Mouse (Mus musculus): ENCODE results near the gene Phf20. TPM values are rescaled to one million over a fixed set of nuclear protein-coding genes. Genes with fewer than 3 reads are reported as not detected.

The Phf20 gene
- polyA plus RNA-seq, 1 experiment from 2014 or later: 46.5 TPM

DNA sequence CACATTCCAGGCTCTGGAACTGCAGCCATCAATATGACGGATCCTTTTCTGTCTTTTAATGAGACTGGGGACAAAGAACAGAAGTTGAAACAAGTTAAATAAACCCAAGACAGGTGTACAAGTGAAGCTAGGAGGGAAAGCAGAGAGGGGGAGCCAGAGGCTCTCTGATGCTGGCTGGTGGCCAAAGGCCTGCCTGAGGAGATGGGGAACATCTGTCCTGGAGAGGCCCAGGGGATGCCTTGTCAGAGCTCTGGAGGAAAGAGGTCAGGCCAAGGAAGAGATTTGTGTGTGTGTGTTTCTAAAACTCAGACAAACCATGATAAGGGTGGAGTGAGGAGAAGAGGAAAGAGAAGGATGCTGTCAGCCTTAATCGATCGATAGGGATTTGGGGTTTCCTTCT, 101.4 kb downstream of the Phf20 start:
- Histone ChIP-seq H3K9me3 (replicated peaks; ENCODE audit: control insufficient read depth, low read length) (no peaks in the 10 kb centered on the region), H3K27me3 (ENCODE audit: control insufficient read depth, insufficient read depth, low read length) (no peaks in the 10 kb centered on the region), H3K4me1 (ENCODE audit: control insufficient read depth, insufficient read depth, low read length) (0 out of 2 replicates have a peak, but pooled peaks cover 3% of the 10 kb centered on the region), H3K27ac (ENCODE audit: low read length) (no peak overlapping the region), H3K4me2 (ENCODE audit: low read depth, low read length) (no peak overlapping the region), H3K36me3 (ENCODE audit: control insufficient read depth, insufficient read depth) (peaks cover 28% of the 10 kb centered on the region), H3K9ac (ENCODE audit: low read length) (no peak overlapping the region), H3K4me3 (ENCODE audit: low read length) (no peak overlapping the region)
- 65% methylated on average over 3 of the region's 3 CpGs for WGBS
- peak; percentile 60 for ATAC-seq (replicated peaks; ENCODE audit: extremely low read depth, insufficient read depth, low FRiP score)

DNA sequence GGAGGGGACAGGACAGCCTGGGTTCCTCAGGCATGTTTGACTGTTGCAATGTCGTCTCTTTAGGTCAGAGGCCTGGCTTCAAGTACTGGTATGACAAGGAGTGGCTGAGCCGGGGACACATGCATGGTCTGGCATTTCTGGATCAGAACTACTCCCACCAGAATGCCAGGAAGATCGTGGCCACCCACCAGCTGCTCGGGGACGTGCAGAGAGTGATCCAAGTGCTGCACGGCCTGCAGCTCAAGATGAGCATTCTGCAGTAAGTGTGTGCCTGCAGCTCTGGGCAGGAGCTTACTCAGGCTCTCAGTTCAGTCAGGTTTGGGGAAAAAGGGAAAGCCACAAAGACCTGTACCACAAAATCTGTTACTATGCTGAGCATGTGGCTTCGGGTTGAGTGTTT, 102.2 kb downstream of the Phf20 start:
- Histone ChIP-seq H3K27ac (ENCODE audit: low read length) (no peak overlapping the region), H3K9me3 (replicated peaks; ENCODE audit: control insufficient read depth, low read length) (no peaks in the 10 kb centered on the region), H3K36me3 (ENCODE audit: control insufficient read depth, insufficient read depth) (peaks cover 27% of the 10 kb centered on the region), H3K9ac (ENCODE audit: low read length) (no peak overlapping the region), H3K4me1 (ENCODE audit: control insufficient read depth, insufficient read depth, low read length) (0 out of 2 replicates have a peak, but pooled peaks cover 3% of the 10 kb centered on the region), H3K4me3 (ENCODE audit: low read length) (no peak overlapping the region), H3K27me3 (ENCODE audit: control insufficient read depth, insufficient read depth, low read length) (no peaks in the 10 kb centered on the region), H3K4me2 (ENCODE audit: low read depth, low read length) (no peak overlapping the region)
- WGBS: 70% methylated on average over 7 of the region's 7 CpGs
- ATAC-seq (replicated peaks; ENCODE audit: extremely low read depth, insufficient read depth, low FRiP score): no peak

DNA sequence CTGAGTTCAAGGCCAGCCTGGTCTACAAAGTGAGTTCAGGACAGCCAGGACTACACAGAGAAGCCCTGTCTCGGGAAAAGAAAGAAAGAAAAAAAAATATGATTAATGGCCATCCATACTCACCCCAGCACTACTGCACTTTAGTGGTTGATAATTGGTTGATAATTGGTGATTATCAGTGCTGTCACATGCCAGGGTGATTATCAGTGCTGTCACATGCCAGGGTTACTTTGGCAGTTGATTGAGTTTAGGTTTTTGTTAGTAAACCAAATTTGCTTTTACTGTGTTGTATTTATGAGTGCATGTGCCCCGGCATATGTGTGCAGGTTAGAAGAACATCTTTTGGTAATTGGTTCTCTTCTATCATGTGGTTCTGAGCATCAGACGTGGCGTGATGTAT, 105.8 kb downstream of the Phf20 start:
- Histone ChIP-seq H3K4me3 (ENCODE audit: low read length) (no peak overlapping the region), H3K4me1 (ENCODE audit: control insufficient read depth, insufficient read depth, low read length) (0 out of 2 replicates have a peak, but pooled peaks cover 3% of the 10 kb centered on the region), H3K9ac (ENCODE audit: low read length) (no peak overlapping the region), H3K4me2 (ENCODE audit: low read depth, low read length) (no peak overlapping the region), H3K27me3 (ENCODE audit: control insufficient read depth, insufficient read depth, low read length) (no peaks in the 10 kb centered on the region), H3K36me3 (ENCODE audit: control insufficient read depth, insufficient read depth) (peaks cover 20% of the 10 kb centered on the region), H3K9me3 (replicated peaks; ENCODE audit: control insufficient read depth, low read length) (no peaks in the 10 kb centered on the region), H3K27ac (ENCODE audit: low read length) (no peak overlapping the region)
- no peak for ATAC-seq (replicated peaks; ENCODE audit: extremely low read depth, insufficient read depth, low FRiP score)
- WGBS: 85% methylated on average over 4 of the region's 4 CpGs

GRCm38 (mm10) chr2:156304351-156304750, 108.1 kb downstream of the Phf20 start:
- Histone ChIP-seq H3K4me2 (ENCODE audit: low read depth, low read length) (no peak overlapping the region), H3K4me1 (ENCODE audit: control insufficient read depth, insufficient read depth, low read length) (no peaks in the 10 kb centered on the region), H3K9me3 (replicated peaks; ENCODE audit: control insufficient read depth, low read length) (no peaks in the 10 kb centered on the region), H3K9ac (ENCODE audit: low read length) (no peak overlapping the region), H3K27ac (ENCODE audit: low read length) (no peak overlapping the region), H3K4me3 (ENCODE audit: low read length) (no peak overlapping the region), H3K36me3 (ENCODE audit: control insufficient read depth, insufficient read depth) (peaks cover 16% of the 10 kb centered on the region), H3K27me3 (ENCODE audit: control insufficient read depth, insufficient read depth, low read length) (no peaks in the 10 kb centered on the region)
- WGBS: 89% methylated on average over 4 of the region's 4 CpGs
- ATAC-seq (replicated peaks; ENCODE audit: extremely low read depth, insufficient read depth, low FRiP score): no peak

GRCm38 (mm10) chr2:156305818-156306217, 109.6 kb downstream of the Phf20 start:
- WGBS: 53% methylated on average over 2 of the region's 2 CpGs
- H3K27ac ChIP-seq (ENCODE audit: low read length): no peak overlapping the region
- no peak overlapping the region for H3K4me2 ChIP-seq (ENCODE audit: low read depth, low read length)
- H3K9ac ChIP-seq (ENCODE audit: low read length): no peak overlapping the region
- no peak overlapping the region for H3K4me3 ChIP-seq (ENCODE audit: low read length)
- ATAC-seq (replicated peaks; ENCODE audit: extremely low read depth, insufficient read depth, low FRiP score): no peak
- no peaks in the 10 kb centered on the region for H3K9me3 ChIP-seq (replicated peaks; ENCODE audit: control insufficient read depth, low read length)
- no peaks in the 10 kb centered on the region for H3K27me3 ChIP-seq (ENCODE audit: control insufficient read depth, insufficient read depth, low read length)
- peaks cover 16% of the 10 kb centered on the region for H3K36me3 ChIP-seq (ENCODE audit: control insufficient read depth, insufficient read depth)
- H3K4me1 ChIP-seq (ENCODE audit: control insufficient read depth, insufficient read depth, low read length): no peaks in the 10 kb centered on the region

- no peak for ATAC-seq (replicated peaks; ENCODE audit: extremely low read depth, insufficient read depth, low FRiP score)
- Histone ChIP-seq H3K36me3 (ENCODE audit: control insufficient read depth, insufficient read depth) (peaks cover 12% of the 10 kb centered on the region; the same call in 1 of the 2 replicates), H3K4me2 (ENCODE audit: low read depth, low read length) (no peak overlapping the region), H3K27me3 (ENCODE audit: control insufficient read depth, insufficient read depth, low read length) (no peaks in the 10 kb centered on the region), H3K4me1 (ENCODE audit: control insufficient read depth, insufficient read depth, low read length) (peaks cover 5% of the 10 kb centered on the region), H3K9ac (ENCODE audit: low read length) (no peak overlapping the region), H3K27ac (ENCODE audit: low read length) (no peak overlapping the region), H3K9me3 (replicated peaks; ENCODE audit: control insufficient read depth, low read length) (no peaks in the 10 kb centered on the region), H3K4me3 (ENCODE audit: low read length) (no peak overlapping the region)
- 55% methylated on average over 5 of the region's 5 CpGs for WGBS
These were observed 111.0 kb downstream of the Phf20 start for GRCm38 (mm10) chr2:156307261-156307660.

DNA sequence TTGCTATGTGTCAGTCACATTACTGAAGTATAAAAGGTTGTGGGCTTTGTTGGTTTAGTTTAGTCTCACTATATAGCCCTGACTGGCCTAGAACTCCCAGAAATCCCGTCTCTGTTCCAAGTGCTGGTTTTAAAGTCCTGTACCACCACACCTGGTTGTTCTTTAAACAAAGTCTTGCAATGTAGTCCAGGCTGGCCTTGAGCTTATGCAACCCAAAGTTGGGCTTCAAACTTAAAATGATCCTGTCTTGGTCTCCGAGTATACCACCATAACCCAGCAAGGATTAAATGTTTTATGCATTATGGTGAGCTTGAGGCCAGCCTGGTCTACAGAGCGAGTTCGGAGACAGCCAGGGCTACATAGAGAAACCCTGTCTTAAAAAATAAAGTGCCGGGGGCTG, 113.7 kb downstream of the Phf20 start:
- no peaks in the 10 kb centered on the region for H3K27me3 ChIP-seq (ENCODE audit: control insufficient read depth, insufficient read depth, low read length)
- no peak overlapping the region for H3K9ac ChIP-seq (ENCODE audit: low read length)
- ATAC-seq (replicated peaks; ENCODE audit: extremely low read depth, insufficient read depth, low FRiP score): no peak
- no peak overlapping the region for H3K27ac ChIP-seq (ENCODE audit: low read length)
- H3K4me2 ChIP-seq (ENCODE audit: low read depth, low read length): no peak overlapping the region
- WGBS: 93% methylated on average over 5 of the region's 5 CpGs
- H3K4me3 ChIP-seq (ENCODE audit: low read length): no peak overlapping the region
- peaks cover 9% of the 10 kb centered on the region for H3K4me1 ChIP-seq (ENCODE audit: control insufficient read depth, insufficient read depth, low read length)
- H3K36me3 ChIP-seq (ENCODE audit: control insufficient read depth, insufficient read depth): peaks cover 8% of the 10 kb centered on the region; the same call in 1 of the 2 replicates
- H3K9me3 ChIP-seq (replicated peaks; ENCODE audit: control insufficient read depth, low read length): 0 out of 2 replicates have a peak, but pooled peaks cover 3% of the 10 kb centered on the region

GRCm38 (mm10) chr2:156310455-156310854, 114.2 kb downstream of the Phf20 start:
- H3K4me3 ChIP-seq (ENCODE audit: low read length): no peak overlapping the region
- WGBS: 88% methylated on average over 5 of the region's 5 CpGs
- peaks cover 9% of the 10 kb centered on the region for H3K4me1 ChIP-seq (ENCODE audit: control insufficient read depth, insufficient read depth, low read length)
- no peak overlapping the region for H3K27ac ChIP-seq (ENCODE audit: low read length)
- ATAC-seq (replicated peaks; ENCODE audit: extremely low read depth, insufficient read depth, low FRiP score): no peak
- H3K4me2 ChIP-seq (ENCODE audit: low read depth, low read length): no peak overlapping the region
- H3K36me3 ChIP-seq (ENCODE audit: control insufficient read depth, insufficient read depth): peaks cover 8% of the 10 kb centered on the region; the same call in 1 of the 2 replicates
- H3K9me3 ChIP-seq (replicated peaks; ENCODE audit: control insufficient read depth, low read length): 0 out of 2 replicates have a peak, but pooled peaks cover 3% of the 10 kb centered on the region
- no peaks in the 10 kb centered on the region for H3K27me3 ChIP-seq (ENCODE audit: control insufficient read depth, insufficient read depth, low read length)
- no peak overlapping the region for H3K9ac ChIP-seq (ENCODE audit: low read length)

DNA sequence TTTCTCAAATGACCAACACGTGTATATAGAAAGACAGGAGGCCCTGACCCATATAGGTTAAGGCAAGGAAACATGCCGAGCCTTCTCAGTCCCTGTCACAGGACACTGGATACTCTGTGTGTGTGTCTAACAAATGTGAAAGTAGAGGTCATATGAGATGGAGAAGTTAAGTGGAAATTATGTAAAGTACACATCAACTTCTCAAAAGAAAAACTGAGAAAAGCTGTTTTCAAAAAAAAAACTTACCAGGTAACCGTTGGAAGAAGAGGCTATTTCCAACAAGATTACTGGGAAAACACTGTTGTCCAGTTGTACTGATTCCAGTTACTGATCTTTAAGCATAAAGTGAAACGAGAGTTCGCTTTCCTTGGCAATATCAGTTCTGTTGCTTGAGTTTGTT, 114.7 kb downstream of the Phf20 start:
- ATAC-seq (replicated peaks; ENCODE audit: extremely low read depth, insufficient read depth, low FRiP score): no peak
- peak overlapping the region; percentile 93 for H3K4me2 ChIP-seq (ENCODE audit: low read depth, low read length)
- no peak overlapping the region; the same call in 1 of the 2 replicates for H3K4me3 ChIP-seq (ENCODE audit: low read length)
- peaks cover 9% of the 10 kb centered on the region for H3K4me1 ChIP-seq (ENCODE audit: control insufficient read depth, insufficient read depth, low read length)
- H3K9ac ChIP-seq (ENCODE audit: low read length): no peak overlapping the region
- peak overlapping the region; percentile 97 for H3K27ac ChIP-seq (ENCODE audit: low read length)
- H3K9me3 ChIP-seq (replicated peaks; ENCODE audit: control insufficient read depth, low read length): 0 out of 2 replicates have a peak, but pooled peaks cover 3% of the 10 kb centered on the region
- no peaks in the 10 kb centered on the region for H3K27me3 ChIP-seq (ENCODE audit: control insufficient read depth, insufficient read depth, low read length)
- 0 out of 2 replicates have a peak, but pooled peaks cover 8% of the 10 kb centered on the region for H3K36me3 ChIP-seq (ENCODE audit: control insufficient read depth, insufficient read depth)
- 91% methylated on average over 5 of the region's 5 CpGs for WGBS
